Mouse (Mus musculus) cerebellum, postnatal 4 days (tissue): Measurements from ENCODE around the gene Ppp1r27.
"Not testable (repeated sequence)": the region's sequence is repeated elsewhere in the genome, so short reads cannot be mapped to it uniquely, and the experiment has no call there.

ENCODE experiments used
- DNase-seq, 2 experiments: peaks; one replicate each; pipeline ENCODE4 v3.0.0; 2022; ENCODE audit warnings: low spot score in 2 of 2, mixed read lengths in 1 of 2

The Ppp1r27 gene

DNA sequence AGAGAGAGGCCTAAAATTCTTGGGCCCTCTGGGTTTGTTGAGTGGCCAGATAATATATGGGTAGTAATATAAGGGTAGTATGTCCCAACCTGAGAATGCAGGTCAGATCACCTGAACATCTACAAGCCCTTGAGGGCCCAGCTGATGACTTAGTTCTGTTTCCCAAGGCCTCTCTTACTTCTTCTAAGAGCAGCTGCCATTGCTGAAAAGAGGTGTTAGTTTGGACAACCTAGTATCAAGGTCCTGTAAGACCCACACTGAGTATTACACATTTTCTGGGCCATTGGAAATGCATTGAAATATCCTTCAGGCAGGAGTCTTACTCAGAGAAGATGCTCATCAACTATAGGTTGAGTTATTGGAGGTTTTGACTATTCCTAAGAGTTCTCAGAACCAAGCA is 25.0 kb upstream of the Ppp1r27 start:
- DNase-seq, result no peak

DNA sequence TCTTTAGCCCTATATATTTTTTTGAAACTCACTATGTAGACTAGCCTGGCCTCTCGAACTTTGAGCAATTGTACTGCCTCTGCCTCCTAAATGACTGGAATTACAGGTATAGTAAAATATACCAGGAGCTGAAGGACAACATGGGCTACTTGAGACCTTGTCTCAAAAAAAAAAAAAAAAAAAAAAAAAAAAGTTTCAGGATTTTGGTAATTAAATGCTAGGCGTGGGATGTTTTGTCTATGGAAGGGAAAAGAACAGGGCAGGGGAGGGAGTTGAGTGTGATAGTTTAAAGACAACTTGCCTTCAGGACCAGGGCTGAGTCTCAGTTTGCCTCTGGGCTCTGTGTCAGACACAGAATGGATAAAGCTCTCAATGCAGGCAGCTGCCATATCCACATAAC is 24.1 kb upstream of the Ppp1r27 start:
- DNase-seq, result no peak

DNA sequence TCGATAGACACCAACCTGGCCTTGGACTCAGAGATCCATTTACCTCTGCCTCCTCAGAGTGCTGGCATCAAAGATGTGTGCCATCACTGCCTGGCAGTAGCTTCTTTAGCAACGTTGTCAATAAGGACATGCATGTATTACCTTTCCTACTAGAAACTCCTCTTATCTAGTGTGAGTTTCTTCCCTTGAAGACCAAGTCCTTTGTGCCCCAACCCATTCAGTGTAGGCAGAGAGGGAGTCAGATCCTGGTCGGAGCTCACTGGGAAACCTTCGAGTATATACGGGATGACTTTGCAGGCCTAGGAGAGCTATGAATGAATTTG is 23.3 kb upstream of the Ppp1r27 start:
- no peak for DNase-seq

DNA sequence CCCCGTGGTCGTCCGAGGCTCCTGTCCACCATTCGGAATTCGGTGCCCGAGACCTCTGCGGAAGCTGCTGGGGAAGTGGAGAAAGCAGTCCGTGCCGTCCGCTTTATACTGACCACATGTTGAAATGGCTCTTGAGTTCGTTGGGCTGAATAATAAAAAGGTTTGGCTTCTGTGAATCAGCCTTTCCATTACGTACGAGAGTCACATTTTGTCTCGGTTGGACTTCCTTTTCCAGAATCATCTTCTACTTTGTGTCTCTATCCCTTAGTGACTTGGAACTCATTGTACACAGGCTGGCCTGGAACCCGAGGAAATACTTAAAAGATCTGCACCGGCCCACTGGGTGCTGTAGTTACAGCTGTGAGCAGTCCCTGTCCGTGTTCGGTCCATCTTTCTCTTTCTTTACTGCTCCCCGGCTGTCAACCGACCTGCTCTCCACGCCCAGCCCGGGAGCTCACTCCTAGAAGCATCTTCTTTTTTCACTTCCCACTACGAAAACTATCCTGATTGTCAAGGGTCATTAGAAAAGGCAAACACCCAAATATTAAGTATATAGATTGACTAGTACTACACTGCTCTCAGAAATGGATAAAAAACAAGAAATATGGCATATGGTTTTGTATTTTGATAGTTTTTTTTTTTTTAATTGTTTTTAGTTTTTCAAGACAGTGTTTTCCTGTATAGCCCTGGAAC is 22.8 kb upstream of the Ppp1r27 start:
- no peak for DNase-seq

DNA sequence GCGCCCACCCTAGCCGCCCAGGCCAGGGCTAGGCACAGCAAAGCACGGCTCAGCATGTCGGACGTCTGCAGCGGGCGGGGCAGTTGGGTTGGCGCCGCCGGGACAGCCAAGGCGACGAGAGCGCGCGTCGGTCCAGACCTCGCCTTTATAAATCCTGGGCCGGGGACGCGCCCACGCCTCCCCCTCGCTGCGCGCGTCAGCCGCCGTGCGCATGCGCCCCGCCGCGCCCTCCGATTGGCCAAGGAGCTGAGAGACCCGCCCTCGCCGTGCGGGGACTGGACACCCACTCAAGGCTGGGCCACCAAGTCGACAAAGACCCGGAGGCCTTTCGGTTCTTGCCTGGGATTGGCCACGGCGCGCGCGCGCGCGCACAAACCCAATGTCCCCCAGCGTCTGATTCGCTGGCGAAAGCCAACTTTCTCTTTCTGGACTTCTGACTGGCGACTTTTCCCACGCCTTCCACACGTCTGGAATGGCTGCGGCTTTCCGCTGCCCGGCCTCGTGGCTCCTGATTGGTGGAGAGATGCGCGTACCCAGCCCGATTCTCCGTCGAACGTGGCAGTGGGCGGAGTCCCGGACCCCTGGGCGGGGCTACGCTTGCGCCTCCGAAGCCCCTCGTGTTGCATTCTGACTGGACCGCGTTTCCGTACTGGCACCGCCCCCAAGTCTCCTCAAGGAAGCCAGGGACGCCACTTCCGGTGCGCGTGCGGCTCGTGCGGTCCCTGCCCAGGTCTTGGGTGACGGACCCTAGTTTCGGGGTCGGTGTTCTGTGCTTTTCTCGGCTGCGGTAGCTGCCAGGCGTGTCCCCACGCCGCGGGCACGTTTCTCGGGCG is 22.0 kb upstream of the Ppp1r27 start, which contains the start of gene P4hb:
P4hb (minus strand) TSS at position 502 of the 833 bp plus-strand sequence.
- DNase-seq, result peak; percentile 99 to 100

DNA sequence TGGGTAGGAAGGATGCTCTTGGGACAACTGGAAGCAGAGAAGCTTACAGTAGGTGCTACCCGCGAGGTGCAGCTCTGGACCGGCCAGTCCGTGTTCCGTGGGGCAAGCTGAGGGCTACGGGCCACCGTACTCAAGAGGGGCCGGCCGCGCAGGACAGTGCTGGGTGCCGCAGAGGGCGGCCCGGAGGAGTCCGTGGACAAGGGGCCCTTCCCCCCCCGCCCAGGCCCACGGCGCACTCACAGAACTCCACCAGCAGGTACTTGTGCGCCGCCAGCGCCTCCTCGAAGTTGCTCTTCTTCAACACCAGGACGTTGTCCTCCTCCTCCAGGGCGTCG is 21.5 kb upstream of the Ppp1r27 start:
- DNase-seq, result no peak

DNA sequence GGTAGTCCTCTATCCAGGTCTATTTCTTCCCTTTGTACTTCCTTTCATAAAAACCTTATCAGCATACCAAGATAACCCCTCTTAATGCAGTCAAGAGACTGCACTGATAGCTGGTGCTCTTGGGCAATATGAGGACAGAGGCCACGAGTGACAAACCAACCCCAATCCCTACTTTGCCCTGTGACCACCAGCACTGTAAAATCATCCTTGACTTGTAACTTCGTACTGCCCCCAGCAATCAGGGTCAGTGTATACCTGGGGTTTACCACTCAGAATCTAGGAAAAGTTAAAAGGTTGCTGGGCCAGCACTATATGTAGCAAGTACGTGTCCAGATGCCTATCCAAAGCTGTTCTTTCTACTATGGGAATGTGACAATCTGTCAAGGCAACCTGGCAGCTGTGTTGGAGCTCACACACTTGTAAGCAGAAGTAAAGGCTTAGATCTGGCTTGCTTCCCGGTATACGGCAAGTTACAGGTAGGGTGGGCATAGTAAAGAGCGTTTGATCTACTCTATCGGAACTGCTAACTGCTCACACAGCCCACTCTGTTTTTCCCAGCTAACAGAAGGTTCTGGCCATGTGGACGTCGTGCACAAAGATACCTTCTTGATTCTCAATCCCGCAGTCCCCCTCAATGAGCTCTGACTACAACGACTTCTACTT is 21.0 kb upstream of the Ppp1r27 start:
- no peak for DNase-seq

DNA sequence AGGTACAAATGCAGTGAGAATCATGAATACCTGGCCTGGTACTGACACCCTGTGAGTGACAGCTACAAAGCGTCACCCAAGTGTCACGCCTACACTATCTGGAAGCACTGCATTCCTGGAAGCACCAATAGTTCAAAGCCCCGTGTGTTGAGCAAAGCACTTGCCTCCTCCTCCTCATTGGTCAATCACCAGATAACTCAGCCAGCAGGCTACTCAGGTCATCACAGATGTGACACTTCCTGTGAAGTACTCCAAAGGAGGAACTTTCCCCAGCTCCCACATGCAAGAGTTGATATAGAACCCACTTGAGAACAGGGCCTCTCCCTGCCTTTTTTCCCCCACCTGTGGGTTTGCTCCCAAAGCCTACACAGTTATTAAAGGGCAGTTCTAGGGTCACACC is 20.2 kb upstream of the Ppp1r27 start:
- no peak for DNase-seq

DNA sequence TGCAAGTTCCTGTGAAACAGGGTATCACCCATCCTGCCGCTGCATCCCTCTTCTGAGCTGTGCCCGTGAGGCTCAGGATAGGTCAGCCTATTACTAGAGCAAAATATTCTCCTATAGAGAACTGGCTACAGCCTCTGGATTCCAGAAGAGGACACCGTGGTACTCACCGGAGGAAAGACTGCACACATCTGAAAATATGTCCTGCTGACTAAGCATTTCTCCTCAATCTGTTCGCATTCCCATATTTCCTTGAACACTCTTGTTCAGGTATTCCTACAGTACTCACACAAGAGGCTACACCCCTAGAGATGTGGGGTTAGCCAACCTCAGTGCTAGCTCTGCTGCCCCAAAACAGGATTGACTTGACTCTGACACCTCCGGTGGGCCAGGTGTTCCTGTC is 17.4 kb upstream of the Ppp1r27 start:
- no peak for DNase-seq

DNA sequence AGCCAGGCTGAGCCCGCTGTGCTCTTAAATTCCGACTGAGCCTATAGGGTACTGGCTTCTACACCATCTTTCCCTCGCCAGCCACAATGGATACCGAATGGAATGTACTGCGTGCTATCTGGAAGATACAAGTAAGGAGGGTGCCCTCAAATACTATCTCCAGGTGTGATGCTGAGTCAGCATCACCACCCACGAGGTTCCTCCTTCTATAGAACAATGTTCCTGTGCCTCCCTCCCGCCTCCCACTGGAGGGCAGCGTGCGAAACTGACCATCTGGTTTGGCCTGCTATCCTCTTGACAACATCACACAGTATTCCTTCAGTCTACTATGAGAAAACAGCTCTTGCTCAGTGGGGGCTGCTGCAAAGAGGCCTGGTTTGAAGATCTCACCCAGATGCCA is 14.2 kb upstream of the Ppp1r27 start:
- DNase-seq, result no peak

DNA sequence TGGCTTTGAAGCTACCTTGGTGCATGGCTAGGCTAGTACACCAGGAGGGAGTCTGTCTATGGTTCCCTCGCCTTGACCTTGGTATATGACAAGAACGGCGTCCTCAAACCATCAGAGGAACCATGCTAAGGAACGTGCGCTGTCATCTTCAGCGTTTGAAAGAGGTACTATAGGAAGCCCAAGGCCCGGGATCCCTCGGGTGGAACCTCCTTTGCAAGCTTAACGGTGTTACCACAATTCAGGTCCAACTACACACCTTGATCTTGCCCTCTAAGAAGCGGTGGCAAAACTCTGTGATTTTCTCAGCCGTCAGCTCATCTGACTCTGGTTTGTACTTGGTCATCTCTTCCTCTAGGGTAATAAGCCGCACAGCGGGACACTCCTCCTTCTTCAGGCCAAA is 12.0 kb upstream of the Ppp1r27 start:
- no peak for DNase-seq

DNA sequence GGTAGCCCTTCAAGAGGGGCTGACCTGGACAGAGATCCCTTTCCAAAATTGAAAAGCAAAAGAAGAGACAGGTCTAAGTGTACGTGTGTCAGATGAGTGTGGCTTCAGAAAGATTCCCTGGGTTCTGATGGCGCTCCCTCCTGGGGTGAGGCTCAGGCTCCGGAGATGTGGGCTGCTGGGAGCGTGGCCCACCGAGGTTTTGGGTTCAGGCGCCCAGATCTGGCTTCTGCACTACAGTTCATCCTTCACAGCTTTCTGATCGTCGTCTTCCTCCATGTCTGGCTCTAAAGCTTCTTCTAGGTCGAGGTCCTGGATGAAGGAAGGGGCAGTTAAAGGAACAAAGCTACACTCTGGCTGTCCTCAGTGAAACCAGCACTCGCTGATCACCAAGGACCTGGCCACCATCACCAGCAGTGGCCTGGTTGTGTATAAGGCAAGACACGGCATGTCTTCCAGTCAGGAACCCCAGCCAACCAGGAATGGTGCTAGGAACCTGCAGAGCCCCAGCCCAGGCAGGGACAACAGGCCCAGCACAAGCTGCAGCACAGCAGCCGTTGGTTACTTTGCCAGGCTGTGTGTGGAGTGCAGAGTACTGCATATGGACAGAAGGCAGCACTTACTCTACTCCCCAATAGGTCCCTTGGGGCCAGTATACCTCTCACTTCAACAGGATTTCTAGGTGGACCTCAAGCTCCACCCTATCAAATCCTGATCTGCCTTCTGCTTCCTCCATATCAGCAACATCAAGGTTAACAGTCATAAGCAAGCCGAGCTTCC is 10.2 kb upstream of the Ppp1r27 start:
- DNase-seq, result no peak

DNA sequence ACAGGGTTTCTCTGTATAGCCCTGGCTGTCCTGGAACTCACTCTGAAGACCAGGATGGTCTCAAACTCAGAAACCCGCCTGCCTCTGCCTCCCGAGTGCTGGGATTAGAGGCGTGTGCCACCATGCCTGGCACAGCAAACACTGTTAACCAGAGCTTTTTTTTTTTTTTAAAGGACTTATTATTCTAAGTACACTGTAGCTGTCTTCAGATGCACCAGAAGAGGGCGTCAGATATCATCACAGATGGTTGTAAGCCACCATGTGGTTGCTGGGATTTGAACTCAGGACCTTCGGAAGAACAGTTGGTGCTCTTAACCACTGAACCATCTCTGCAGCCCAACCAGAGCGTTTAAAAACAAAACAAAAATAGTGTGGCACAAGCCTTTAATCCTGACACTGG is 7.9 kb upstream of the Ppp1r27 start:
- DNase-seq, result not testable (repeated sequence)

DNA sequence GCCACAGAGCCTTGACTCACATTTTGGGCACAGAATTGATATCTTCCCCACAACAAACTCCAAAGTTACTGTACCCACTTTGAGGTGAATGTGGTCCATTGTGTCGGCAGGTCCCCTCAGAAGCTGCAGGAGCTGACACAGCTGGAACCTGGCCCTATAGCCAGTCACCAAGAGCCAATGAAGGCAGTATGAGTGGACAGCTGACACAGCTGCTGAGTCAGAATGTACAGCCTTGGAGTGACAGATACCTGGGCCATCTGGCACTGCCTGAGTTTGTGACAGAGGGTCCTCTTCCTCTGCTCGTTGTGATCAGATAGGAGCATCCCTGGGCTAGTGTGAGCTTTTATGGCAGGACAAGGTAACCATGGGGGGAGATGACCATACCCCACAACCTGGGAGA is 4.3 kb upstream of the Ppp1r27 start:
- DNase-seq, result no peak

DNA sequence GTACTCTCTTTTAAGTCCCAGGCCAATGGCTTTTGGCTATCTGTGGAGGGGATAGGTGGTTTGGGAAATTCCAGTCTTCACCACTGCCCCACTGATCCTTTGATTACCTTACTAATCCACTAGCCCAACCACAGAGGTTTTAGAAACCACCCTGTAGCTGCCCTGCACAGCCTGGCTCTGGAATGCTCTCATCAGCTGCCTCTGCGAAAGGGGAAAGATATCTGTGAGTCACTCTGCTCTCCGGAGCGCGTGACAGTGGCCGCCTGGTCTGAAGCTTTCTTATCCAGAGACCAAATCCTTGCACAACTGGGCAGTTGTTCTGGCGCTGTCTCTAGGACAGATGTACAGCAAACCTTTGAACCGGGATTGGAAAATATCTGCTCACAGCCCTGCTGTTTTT is 3.9 kb upstream of the Ppp1r27 start:
- DNase-seq, result no peak

DNA sequence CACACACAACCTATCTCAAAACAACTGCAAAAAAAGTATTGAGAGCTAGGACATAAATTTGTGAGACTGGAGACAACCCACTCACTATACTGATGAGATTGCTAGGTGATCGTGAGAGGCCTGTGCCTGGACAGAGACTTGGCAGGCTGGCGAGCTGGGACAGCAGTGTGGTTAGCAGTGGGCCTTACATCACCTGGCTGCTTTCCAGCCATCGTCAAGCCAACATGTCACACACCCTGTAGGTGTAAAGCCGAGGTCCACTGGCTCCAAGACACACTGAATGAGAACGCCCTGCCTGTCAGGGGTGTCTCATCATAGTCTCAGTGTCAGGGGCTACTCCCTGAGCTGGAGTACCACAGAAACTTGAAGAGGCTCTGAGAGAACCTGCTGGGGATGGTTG is 1.8 kb upstream of the Ppp1r27 start:
- no peak for DNase-seq

DNA sequence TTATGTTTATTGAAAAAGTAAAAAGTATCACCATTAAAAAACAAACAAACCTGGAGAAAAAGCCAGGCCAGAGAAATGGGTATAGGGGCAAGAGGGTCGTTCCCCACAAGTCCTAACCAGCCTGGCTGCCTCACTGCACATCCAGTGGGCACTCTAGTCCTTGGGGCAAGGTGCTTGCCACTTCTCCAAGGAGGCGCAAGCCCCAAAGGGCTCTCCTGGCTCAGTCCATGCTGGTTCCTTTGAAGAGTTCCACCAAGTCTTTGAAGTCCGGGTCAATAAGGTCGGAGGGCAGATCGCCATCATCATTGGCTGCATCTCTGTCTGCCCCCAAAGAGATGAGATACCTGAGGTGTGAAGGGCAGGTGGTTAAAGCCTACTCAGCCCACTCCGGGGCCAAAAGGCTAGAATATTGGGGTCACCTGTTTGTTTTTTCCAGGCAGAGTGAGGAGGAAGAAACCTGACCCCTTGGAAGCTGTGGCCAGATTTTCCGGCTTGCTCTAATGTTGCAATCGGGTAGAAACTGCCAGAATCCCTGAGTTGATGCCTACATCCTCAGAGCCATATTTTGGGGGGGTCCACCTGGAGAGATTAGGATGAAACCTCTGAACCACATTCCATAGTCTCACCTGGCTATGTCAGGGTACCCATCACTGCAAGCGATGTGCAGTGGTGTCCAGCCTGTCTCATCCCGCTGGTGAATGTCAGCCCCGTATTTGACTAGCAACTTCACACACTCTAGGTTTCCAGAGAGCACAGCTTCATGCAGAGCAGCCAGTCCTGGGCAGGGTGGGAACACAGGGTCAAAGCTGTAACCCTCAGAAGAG is 734 bp downstream of the Ppp1r27 start:
- DNase-seq, result no peak

DNA sequence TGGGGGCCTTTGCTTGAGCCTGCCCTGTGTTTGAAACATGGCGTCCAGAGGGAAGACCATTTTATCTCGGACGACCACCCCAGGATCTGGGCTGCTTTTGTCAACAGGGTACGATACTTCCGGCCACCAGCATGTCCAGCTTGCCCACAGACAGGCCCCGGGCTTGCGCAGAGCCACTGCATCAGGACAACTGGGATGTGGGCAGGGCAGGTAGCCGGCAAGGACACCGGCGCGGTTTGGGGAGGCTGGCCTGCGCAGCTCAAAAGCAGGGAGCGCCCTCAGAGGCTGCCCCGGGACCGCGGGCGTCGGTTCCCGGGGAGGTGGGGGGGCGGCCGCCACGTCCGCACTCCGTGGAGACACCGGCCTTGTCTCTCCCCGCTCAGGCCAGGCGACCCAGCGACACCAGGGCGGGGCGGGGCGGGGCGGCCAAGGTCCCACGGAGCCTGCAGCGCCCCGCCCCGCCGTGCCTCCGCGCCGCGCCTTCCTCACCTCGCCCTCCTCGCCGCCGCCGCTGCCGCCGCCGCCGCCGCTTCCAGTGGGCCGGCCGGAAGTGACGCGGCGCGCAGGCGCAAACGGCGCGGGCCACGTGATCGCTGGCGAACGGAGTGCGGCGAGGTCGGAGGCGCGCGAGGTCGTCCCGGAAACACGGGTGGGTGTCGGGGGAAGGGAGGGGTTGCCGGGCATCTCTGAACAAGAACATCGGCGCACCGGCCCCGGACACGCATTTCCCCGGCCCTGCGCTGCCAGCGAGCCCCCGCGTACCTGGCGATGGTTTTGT is 1.6 kb downstream of the Ppp1r27 start, which contains the start of gene Mcrip1:
Mcrip1 (minus strand) TSS at position 560 of the 778 bp plus-strand sequence.
- DNase-seq, result peak; percentile 91 to 95

DNA sequence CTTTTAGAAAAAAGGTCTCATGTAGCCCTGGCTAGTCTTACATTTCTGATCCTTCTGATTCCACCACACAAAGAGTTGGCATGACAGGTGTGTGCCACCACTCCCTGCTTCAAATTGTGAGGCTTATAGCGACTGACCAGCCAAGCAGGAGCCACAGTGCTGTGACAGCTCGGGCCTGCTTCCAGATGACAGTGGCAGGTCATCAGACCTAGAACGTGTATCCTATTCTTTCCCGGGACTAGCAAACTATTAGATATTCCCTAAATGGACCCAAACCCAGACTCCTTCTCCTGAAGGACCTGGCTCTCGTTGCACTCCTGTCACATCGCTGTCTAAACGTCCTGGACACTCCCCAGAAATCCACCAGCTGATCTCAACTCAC is 2.2 kb downstream of the Ppp1r27 start:
- DNase-seq, result no peak

DNA sequence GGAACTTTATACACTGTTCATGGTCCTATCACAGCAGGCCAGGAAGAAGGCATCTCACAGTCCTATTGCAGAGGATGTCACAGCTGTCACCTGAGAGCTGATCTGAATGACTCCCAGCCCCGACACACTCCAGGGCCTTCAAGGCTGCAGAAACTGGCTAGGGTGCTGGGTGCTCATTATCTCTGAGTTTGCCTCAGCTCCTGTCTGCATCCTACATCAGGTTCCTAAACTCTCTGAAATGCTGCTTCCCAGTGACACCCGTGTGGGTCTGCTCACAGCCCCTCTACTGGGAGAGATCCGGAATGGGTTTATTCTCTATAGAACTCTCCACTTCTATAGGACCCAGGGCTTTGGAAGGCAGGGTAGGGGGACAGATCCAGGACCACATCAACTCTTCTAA is 2.7 kb downstream of the Ppp1r27 start:
- DNase-seq, result no peak

DNA sequence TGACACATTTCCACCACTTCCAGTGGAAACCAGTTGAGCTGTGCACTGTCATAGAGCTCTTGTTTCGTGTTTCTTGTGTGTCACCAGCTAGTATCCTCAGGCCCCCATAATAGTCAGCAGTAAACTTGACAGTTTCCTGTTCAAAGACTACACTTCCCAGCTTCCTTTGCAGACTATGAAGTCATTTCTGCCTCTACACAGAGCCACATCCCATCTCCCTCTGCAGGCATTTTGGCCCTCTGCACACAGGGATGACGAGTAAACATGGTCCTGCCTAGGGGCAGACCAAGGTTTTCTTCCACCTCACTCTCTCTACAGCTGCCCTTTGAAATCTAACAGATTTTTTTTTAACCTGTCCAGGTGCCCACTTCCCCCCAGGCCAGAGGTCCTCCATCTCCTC is 3.5 kb downstream of the Ppp1r27 start:
- DNase-seq, result no peak
